Mouse (Mus musculus): ENCODE results near the gene Gpt2.

The Gpt2 gene

GRCm38 (mm10) chr8:85524086-85524485 is 31.7 kb downstream of the Gpt2 start:
- in situ Hi-C loops (cut with MboI, MseI): loop anchor here (10.0 kb wide), 1 partner anchor 69 kb away; no protein-coding TSS in a partner anchor

GRCm38 (mm10) chr8:85526105-85526504 is 33.7 kb downstream of the Gpt2 start:
- in situ Hi-C loops (cut with MboI, MseI): loop anchor here (10.0 kb wide), 1 partner anchor 71 kb away; no protein-coding TSS in a partner anchor

GRCm38 (mm10) chr8:85528959-85529358 is 36.6 kb downstream of the Gpt2 start:
- in situ Hi-C loops (cut with MboI, MseI): loop anchor here (10.0 kb wide), 1 partner anchor 74 kb away; no protein-coding TSS in a partner anchor

GRCm38 (mm10) chr8:85530717-85531116 is 38.3 kb downstream of the Gpt2 start:
- in situ Hi-C loops (cut with MboI, MseI): no loop called here

- in situ Hi-C loops (cut with MboI, MseI): no loop called here
Measured at GRCm38 (mm10) chr8:85531471-85531870, 39.1 kb downstream of the Gpt2 start.

GRCm38 (mm10) chr8:85532843-85533242 is 40.5 kb downstream of the Gpt2 start:
- in situ Hi-C loops (cut with MboI, MseI): no loop called here

DNA sequence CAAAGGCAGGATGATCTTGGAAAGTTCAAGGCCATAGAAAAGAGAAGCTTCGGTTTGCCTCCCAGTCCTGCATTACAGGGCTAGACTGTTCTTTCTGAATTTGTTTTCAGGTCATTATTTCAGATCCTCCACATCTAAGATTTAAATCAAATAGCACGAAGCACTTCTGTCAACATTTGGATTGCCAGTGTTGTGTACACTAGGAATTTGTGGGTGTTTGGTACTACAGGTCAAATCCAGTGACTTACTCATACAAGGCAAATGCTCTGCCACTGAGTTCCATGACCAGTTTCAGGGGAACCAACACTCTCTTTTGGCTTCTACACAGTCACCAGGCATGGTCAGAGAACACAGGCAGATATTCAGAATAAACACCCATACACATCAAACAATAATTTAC is 41.1 kb downstream of the Gpt2 start:
- in situ Hi-C loops (cut with MboI, MseI): no loop called here

- in situ Hi-C loops (cut with MboI, MseI): no loop called here
Measured at GRCm38 (mm10) chr8:85534163-85534562, 41.8 kb downstream of the Gpt2 start.

DNA sequence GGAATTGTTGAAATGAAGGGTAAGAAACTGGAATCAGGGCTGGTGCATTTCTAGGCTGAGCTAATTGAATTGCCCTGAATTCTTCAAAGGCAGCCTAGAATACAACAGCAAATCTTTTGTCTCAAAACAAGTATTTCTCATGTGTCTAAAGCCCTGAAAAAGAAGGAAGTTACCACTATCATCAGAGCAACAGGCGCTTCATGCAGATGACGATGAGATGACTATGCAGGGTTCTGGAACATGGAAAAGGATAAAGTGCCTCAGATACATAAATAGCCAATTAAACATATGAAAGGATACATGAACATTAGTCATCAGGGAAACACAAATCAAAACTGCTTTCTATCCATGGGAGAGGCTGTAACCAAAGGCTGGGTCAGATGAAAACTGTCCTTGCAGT is 44.0 kb downstream of the Gpt2 start:
- in situ Hi-C loops (cut with MboI, MseI): no loop called here

DNA sequence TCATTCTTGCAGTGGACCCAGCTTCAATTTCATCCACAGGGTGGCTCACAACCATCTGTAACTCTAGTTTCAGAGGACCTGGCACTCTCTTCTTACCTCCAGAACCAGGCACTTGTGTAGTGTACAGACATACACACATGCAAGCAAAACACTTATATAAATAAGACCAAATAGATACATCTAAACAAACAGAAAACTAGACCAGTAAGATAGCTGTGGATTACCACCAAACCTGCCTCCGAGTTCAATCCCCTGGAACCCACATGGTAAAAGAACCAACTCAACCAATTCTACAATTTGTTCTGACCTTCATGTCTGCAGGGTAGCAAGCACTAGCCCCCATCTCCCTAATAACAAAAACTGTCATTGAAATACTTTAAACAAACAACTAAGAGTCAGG is 59.6 kb downstream of the Gpt2 start:
- in situ Hi-C loops (cut with MboI, MseI): loop anchor here (5.0 kb wide), 1 partner anchor 240 kb away; no protein-coding TSS in a partner anchor

- in situ Hi-C loops (cut with MboI, MseI): loop anchor here (5.0 kb wide), 1 partner anchor 242 kb away; no protein-coding TSS in a partner anchor
Measured at GRCm38 (mm10) chr8:85554391-85555180, 62.2 kb downstream of the Gpt2 start.

DNA sequence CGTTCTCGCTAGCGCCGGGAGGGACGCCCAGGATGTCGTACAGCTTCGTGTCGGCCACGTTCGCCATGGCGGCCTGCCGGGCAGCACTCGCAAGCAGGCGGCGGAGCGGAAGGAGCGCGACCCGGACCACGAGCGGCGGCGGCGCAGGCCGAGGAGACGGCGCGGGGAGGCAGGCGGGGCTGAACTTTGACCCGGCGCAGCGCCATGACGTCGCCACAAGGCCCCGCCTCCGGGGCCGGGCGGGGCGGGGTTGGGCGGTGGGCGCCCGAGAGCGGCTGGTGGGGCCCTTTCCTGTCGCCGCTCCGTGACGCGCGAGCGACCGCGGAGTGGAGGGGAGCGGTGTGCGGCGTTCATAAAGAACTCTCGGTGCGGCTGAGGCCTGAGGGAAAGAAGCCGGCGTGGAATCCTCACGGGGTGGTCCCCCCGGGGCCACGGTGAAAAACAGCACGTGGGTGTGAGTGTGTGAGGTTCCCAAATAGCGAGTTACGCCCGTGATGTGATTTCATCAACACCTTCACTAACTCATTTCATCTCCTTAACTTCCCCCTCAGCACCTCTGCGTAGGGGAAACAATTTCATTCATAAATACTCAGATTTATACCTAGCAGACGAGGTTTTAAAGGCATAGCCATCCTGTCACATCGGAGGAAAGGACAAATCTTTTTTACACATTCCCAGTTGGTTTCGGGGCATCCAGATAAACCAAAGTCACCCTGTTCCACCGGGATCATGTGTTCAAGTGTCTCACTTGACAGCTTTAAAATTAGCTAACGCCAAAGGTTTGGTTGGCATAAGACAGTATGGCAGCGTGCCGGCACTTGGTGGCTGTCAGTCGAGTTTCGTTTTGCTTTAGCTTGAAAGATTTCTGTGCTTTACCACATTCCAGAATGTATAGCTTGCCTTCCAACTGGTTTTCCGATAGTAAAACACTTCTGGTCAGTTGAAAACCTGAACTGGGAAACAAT is 63.1 kb downstream of the Gpt2 start, which contains the start of gene Dnaja2:
Gene Dnaja2, minus strand, starts transcription at position 164 of the 965 bp plus-strand sequence.
- in situ Hi-C loops (cut with MboI, MseI): no loop called here

DNA sequence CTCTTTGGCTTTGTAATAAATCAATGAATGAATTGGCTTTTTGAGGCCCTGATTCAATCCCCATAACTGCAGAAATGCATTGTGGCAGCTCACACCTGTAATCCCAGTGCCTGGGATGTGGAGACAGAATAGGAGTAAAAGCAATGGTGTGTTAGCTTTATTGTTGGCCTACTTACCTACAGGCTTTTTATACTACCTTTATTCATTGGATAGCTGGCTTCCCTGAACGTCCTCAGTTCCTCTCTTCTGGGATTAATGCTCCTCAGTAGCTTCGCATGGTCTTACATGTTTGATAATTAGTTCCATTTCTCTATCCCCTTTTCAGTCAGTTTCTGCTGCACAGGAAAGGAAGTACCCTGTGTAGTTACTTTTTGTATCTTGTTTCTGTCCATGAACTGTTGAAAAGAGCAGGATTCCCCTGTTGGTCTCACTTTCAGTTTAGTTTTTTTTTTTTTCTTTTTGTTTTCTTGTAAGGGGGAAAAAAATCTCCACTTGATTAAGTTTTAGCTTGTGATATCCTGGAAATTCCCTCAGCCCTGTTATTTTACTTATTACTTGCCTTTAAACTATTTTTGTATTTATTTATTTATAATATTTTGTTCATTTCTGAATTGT is 64.7 kb downstream of the Gpt2 start:
- in situ Hi-C loops (cut with MboI, MseI): no loop called here

DNA sequence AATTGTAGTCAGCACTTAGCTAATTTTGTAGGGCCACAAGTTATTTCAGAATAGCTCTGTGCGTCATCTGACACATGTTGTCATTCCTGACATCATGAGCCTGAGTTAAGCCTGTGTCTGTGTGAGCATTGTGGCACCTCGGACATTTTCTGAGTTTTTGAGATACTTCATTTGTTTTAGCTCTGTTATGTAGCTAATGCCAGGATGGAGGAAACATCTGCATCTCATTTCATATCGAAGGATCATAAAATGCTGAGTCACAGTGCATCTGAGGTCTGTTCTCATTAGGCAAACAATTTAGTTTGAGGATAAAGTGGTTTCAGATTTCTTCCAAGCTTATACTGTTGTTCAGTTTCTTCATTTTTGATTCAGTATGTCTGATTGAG is 65.2 kb downstream of the Gpt2 start:
- in situ Hi-C loops (cut with MboI, MseI): no loop called here

DNA sequence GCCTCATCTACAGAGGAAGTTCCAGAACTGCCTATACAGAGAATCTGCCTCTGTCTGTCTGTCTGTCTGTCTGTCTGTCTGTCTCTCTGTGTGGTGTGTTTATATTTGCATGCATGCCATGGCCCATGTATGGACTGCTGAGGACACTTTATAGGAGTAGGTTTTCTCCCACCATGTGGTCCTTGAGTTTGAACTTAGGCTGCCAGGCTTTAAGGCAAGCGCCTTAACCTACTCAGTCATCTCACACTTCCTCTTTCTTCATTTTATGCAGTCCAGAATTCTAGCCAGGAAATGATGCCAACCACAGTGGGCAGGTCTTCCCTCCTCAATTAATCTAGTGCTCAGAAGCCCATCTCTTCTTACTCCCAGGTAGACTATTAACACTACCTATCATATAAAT is 66.8 kb downstream of the Gpt2 start:
- in situ Hi-C loops (cut with MboI, MseI): no loop called here

DNA sequence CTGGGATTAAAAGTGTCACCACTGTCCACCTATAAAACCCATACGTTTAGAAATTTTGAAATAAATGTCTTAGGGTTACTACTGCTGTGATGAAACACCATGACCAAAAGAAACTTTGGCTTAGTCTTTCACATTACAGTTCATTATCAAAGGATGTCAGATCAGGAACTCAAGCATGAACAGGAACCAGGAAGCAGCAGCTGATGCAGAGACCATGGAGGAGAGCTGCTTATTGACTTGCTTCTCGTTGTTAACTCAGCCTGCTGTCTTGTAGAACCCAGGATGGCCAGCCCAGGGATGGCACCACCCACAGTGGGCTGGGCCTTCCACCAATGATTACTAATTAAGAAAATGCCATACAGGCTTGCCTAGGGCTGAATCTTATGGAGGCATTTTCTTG is 67.6 kb downstream of the Gpt2 start:
- in situ Hi-C loops (cut with MboI, MseI): no loop called here

GRCm38 (mm10) chr8:85563336-85563735 is 71.0 kb downstream of the Gpt2 start:
- in situ Hi-C loops (cut with MboI, MseI): no loop called here

DNA sequence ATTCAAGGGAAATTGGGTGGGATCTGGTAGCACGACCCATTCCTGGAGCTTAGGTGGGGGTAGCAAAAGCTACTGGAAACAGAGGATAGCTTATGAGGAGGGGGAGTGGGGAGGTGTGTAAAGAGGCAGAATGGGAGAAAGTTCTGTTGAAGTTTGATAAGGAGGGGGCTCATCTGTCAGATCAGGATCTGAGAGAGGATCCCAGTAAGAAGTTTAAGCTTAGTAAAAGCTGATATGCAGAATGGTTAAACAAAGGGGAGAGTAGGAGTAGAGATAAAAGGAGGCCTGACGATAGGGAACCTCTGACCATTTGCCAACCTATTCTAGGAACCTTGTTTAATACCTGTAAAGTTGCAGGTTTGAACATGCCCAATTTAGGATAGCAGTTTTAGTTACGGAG is 72.8 kb downstream of the Gpt2 start:
- in situ Hi-C loops (cut with MboI, MseI): no loop called here

DNA sequence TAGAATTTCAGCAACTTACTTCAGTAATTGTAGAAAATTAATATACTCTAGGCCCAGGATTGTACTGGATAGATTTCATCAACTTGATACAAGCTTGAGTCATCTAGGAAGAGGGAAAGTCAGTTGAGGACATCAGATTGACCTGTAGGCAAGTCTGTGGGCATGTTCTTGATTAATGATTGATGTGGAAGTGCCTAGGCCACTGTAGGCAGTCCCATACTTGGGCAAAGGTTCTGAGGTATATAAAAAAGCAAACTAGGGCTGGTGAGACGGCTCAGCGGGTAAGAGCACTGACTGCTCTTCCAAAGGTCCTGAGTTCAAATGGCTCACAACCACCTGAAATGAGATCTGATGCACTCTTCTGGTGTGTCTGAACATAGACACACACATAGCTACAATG is 75.4 kb downstream of the Gpt2 start:
- in situ Hi-C loops (cut with MboI, MseI): no loop called here

DNA sequence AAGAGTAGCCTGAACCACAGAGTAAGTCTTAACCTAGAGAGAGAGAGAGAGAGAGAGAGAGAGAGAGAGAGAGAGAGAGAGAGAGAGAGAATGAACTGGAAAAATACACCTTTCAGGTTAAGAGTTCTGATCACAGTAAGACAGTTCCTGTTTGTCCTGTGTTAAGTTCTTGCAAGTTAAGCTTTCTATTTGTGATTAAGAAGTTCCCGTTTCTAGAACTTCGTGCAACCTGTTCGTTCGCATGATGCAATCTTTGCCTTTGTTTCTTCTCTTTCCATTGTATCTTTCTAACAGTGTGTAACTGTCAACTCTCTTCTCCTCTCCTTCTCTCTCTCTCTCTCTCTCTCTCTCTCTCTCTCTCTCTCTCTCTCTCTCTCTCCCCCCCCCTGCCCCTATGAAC is 78.1 kb downstream of the Gpt2 start:
- in situ Hi-C loops (cut with MboI, MseI): no loop called here

GRCm38 (mm10) chr8:85573972-85574496 is 81.7 kb downstream of the Gpt2 start:
- in situ Hi-C loops (cut with MboI, MseI): no loop called here
